Mouse (Mus musculus) kidney, embryonic 15.5 days (tissue): ENCODE measurements around the gene Casc1. TPM values are rescaled to one million over a fixed set of nuclear protein-coding genes. Genes with fewer than 3 reads are reported as not detected.
A peak's percentile ranks its signal among the peaks of the same experiment; 100 is the strongest.

Experiments used
- ATAC-seq: fragments of 200-750 bp; cut with Nextera tagmentation; replicated peaks from 2 replicates; pipeline ENCODE4 v1.8.0; 2017; ENCODE audit warnings: moderate TSS enrichment; ENCODE audit not compliant: low FRiP score
- H3K27ac ChIP-seq: fragments of 300-500 bp; sonication (generic); 2 replicates; pipeline ENCODE4 v1.5.1; 2015; ENCODE audit warnings: mild to moderate bottlenecking, inconsistent platforms
- H3K27me3 ChIP-seq: fragments of 300-500 bp; sonication (generic); 2 replicates; pipeline ENCODE4 v1.6.1; 2015; ENCODE audit warnings: inconsistent platforms
- H3K36me3 ChIP-seq: fragments of 300-500 bp; sonication (generic); 2 replicates; pipeline ENCODE4 v1.6.1; 2015; ENCODE audit warnings: inconsistent platforms
- H3K4me1 ChIP-seq: fragments of 300-500 bp; sonication (generic); 2 replicates; pipeline ENCODE4 v1.6.1; 2015; ENCODE audit warnings: inconsistent platforms
- H3K4me2 ChIP-seq: fragments of 300-500 bp; sonication (generic); 2 replicates; pipeline ENCODE4 v1.6.1; 2015; ENCODE audit warnings: moderate library complexity, mild to moderate bottlenecking, inconsistent platforms
- H3K4me3 ChIP-seq: fragments of 300-500 bp; sonication (generic); replicated peaks from 2 replicates; pipeline ENCODE4 v1.5.1; 2015; ENCODE audit warnings: mild to moderate bottlenecking, inconsistent platforms
- H3K9ac ChIP-seq: fragments of 300-500 bp; sonication (generic); 2 replicates; pipeline ENCODE4 v1.6.1; 2015; ENCODE audit warnings: mild to moderate bottlenecking, inconsistent platforms
- H3K9me3 ChIP-seq: fragments of 300-500 bp; sonication (generic); replicated peaks from 2 replicates; pipeline ENCODE4 v1.6.1; 2016; ENCODE audit warnings: inconsistent platforms
- WGBS: fragments of 180-500 bp; shearing (Covaris S2); methylation state at CpG from one replicate; pipeline ENCODE4 v1.1.7; 2015; ENCODE audit warnings: mixed read lengths; 5-methylcytosine and 5-hydroxymethylcytosine counted together
- polyA plus RNA-seq: library from polyadenylated mRNA; unstranded; fragments of >200 nt; fragmentation: Nextera tagmentation; extraction: Ambion mirVana; gene quantifications from 2 replicates; pipeline ENCODE4 v1.2.1, GENCODE M21; 2015

Gene Casc1
- polyA plus RNA-seq, 1 experiment from 2014 or later, result 0.78 TPM

GRCm38 (mm10) chr6:145160581-145160980, 50.2 kb downstream of the Casc1 start:
- no peak overlapping the region for H3K4me2 ChIP-seq
- ATAC-seq, result no peak
- no peaks in the 10 kb centered on the region for H3K36me3 ChIP-seq
- no peaks in the 10 kb centered on the region for H3K4me1 ChIP-seq
- WGBS, result 73% methylated on average over 5 of the region's 5 CpGs
- H3K4me3 ChIP-seq, result no peak overlapping the region
- H3K27me3 ChIP-seq, result no peaks in the 10 kb centered on the region
- H3K27ac ChIP-seq, result no peak overlapping the region
- no peak overlapping the region for H3K9ac ChIP-seq
- no peaks in the 10 kb centered on the region for H3K9me3 ChIP-seq

- WGBS, result 71% methylated on average over 4 of the region's 4 CpGs
- Histone ChIP-seq H3K36me3 (no peaks in the 10 kb centered on the region), H3K27ac (no peak overlapping the region), H3K9ac (no peak overlapping the region), H3K4me2 (no peak overlapping the region), H3K27me3 (no peaks in the 10 kb centered on the region), H3K4me3 (no peak overlapping the region), H3K4me1 (no peaks in the 10 kb centered on the region), H3K9me3 (no peaks in the 10 kb centered on the region)
- ATAC-seq, result no peak
Observed at GRCm38 (mm10) chr6:145158619-145159018, 52.2 kb downstream of the Casc1 start.

GRCm38 (mm10) chr6:145149054-145149453, 61.8 kb downstream of the Casc1 start:
- Histone ChIP-seq H3K4me1 (peaks cover 9% of the 10 kb centered on the region), H3K27me3 (no peaks in the 10 kb centered on the region), H3K4me2 (no peak overlapping the region), H3K9me3 (no peaks in the 10 kb centered on the region), H3K27ac (no peak overlapping the region), H3K36me3 (no peaks in the 10 kb centered on the region), H3K9ac (no peak overlapping the region), H3K4me3 (no peak overlapping the region)
- 48% methylated on average over 9 of the region's 9 CpGs for WGBS
- ATAC-seq, result 0 out of 2 replicates have a peak, but pooled peaks have one; percentile 9

- Histone ChIP-seq H3K4me3 (no peak overlapping the region), H3K9ac (no peak overlapping the region), H3K27ac (no peak overlapping the region), H3K4me2 (no peak overlapping the region), H3K27me3 (no peaks in the 10 kb centered on the region), H3K36me3 (no peaks in the 10 kb centered on the region), H3K4me1 (peaks cover 17% of the 10 kb centered on the region), H3K9me3 (no peaks in the 10 kb centered on the region)
- no peak for ATAC-seq
- whole genome bisulfite sequencing, result 88% methylated on average over 16 of the region's 16 CpGs
Observed at GRCm38 (mm10) chr6:145147716-145148115, 63.1 kb downstream of the Casc1 start.

- H3K27ac ChIP-seq, result no peak overlapping the region
Observed at GRCm38 (mm10) chr6:145145173-145145572, 65.6 kb downstream of the Casc1 start.

GRCm38 (mm10) chr6:145141827-145142226, 69.0 kb downstream of the Casc1 start:
- Histone ChIP-seq H3K4me1 (peaks cover 13% of the 10 kb centered on the region), H3K9ac (no peak overlapping the region), H3K4me2 (no peak overlapping the region), H3K27ac (no peak overlapping the region), H3K4me3 (no peak overlapping the region), H3K9me3 (no peaks in the 10 kb centered on the region), H3K27me3 (no peaks in the 10 kb centered on the region), H3K36me3 (no peaks in the 10 kb centered on the region)
- ATAC-seq, result no peak
- WGBS, result 91% methylated on average over 12 of the region's 12 CpGs

More at GRCm38 (mm10) chr6:145145173-145145572, 65.6 kb downstream of the Casc1 start:
- ATAC-seq, result no peak
- Histone ChIP-seq H3K4me1 (peaks cover 19% of the 10 kb centered on the region), H3K9me3 (no peaks in the 10 kb centered on the region), H3K27me3 (no peaks in the 10 kb centered on the region), H3K4me2 (no peak overlapping the region), H3K9ac (no peak overlapping the region), H3K4me3 (no peak overlapping the region), H3K36me3 (no peaks in the 10 kb centered on the region)
- WGBS, result 71% methylated on average over 7 of the region's 7 CpGs

GRCm38 (mm10) chr6:145140706-145141105, 70.1 kb downstream of the Casc1 start:
- ATAC-seq, result no peak
- no peak overlapping the region for H3K9ac ChIP-seq
- H3K36me3 ChIP-seq, result no peaks in the 10 kb centered on the region
- H3K4me2 ChIP-seq, result no peak overlapping the region
- no peaks in the 10 kb centered on the region for H3K9me3 ChIP-seq
- 62% methylated on average over 11 of the region's 11 CpGs for WGBS
- H3K27me3 ChIP-seq, result no peaks in the 10 kb centered on the region
- no peak overlapping the region for H3K4me3 ChIP-seq
- no peak overlapping the region for H3K27ac ChIP-seq
- peaks cover 17% of the 10 kb centered on the region for H3K4me1 ChIP-seq

- Histone ChIP-seq H3K9ac (no peak overlapping the region), H3K36me3 (no peaks in the 10 kb centered on the region), H3K9me3 (no peaks in the 10 kb centered on the region), H3K27me3 (no peaks in the 10 kb centered on the region), H3K27ac (no peak overlapping the region), H3K4me1 (peaks cover 24% of the 10 kb centered on the region), H3K4me2 (no peak overlapping the region), H3K4me3 (no peak overlapping the region)
- 70% methylated on average over 11 of the region's 11 CpGs for WGBS
- no peak for ATAC-seq
Observed at GRCm38 (mm10) chr6:145139776-145140475, 70.9 kb downstream of the Casc1 start.

- no peak overlapping the region for H3K9ac ChIP-seq
- no peaks in the 10 kb centered on the region for H3K36me3 ChIP-seq
- no peak overlapping the region for H3K4me2 ChIP-seq
- no peak for ATAC-seq
- WGBS, result 91% methylated on average over 13 of the region's 13 CpGs
- no peak overlapping the region for H3K4me3 ChIP-seq
- no peaks in the 10 kb centered on the region for H3K27me3 ChIP-seq
- H3K4me1 ChIP-seq, result peaks cover 20% of the 10 kb centered on the region
- H3K9me3 ChIP-seq, result no peaks in the 10 kb centered on the region
- no peak overlapping the region for H3K27ac ChIP-seq
Observed at GRCm38 (mm10) chr6:145139236-145139635, 71.6 kb downstream of the Casc1 start.

- Histone ChIP-seq H3K9ac (no peak overlapping the region), H3K27ac (no peak overlapping the region), H3K36me3 (no peaks in the 10 kb centered on the region), H3K4me1 (peaks cover 10% of the 10 kb centered on the region; the same call in 1 of the 2 replicates), H3K9me3 (no peaks in the 10 kb centered on the region), H3K4me2 (no peak overlapping the region), H3K27me3 (no peaks in the 10 kb centered on the region), H3K4me3 (no peak overlapping the region)
- WGBS, result 91% methylated on average over 5 of the region's 5 CpGs
- ATAC-seq, result no peak
Observed at GRCm38 (mm10) chr6:145136831-145137230, 74.0 kb downstream of the Casc1 start.

GRCm38 (mm10) chr6:145135804-145136203, 75.0 kb downstream of the Casc1 start:
- ATAC-seq, result 0 out of 2 replicates have a peak, but pooled peaks have one; percentile 31
- no peak overlapping the region for H3K27ac ChIP-seq
- 30% methylated on average over 9 of the region's 9 CpGs for WGBS

GRCm38 (mm10) chr6:145135295-145135694, 75.5 kb downstream of the Casc1 start:
- H3K4me1 ChIP-seq, result peaks cover 10% of the 10 kb centered on the region; the same call in 1 of the 2 replicates
- no peaks in the 10 kb centered on the region for H3K27me3 ChIP-seq
- no peak overlapping the region for H3K9ac ChIP-seq
- H3K36me3 ChIP-seq, result no peaks in the 10 kb centered on the region
- H3K9me3 ChIP-seq, result no peaks in the 10 kb centered on the region
- H3K4me3 ChIP-seq, result no peak overlapping the region
- WGBS, result 52% methylated on average over 3 of the region's 3 CpGs
- no peak for ATAC-seq
- H3K27ac ChIP-seq, result no peak overlapping the region
- H3K4me2 ChIP-seq, result no peak overlapping the region

More at GRCm38 (mm10) chr6:145135804-145136203, 75.0 kb downstream of the Casc1 start:
- no peaks in the 10 kb centered on the region for H3K36me3 ChIP-seq
- no peak overlapping the region for H3K4me2 ChIP-seq
- no peaks in the 10 kb centered on the region for H3K9me3 ChIP-seq
- no peak overlapping the region for H3K4me3 ChIP-seq
- no peaks in the 10 kb centered on the region for H3K27me3 ChIP-seq
- no peak overlapping the region for H3K9ac ChIP-seq
- peaks cover 10% of the 10 kb centered on the region; the same call in 1 of the 2 replicates for H3K4me1 ChIP-seq
